Mouse (Mus musculus) stomach, embryonic 15.5 days (tissue): ENCODE data around the gene Gpc6. TPM values are rescaled to one million over a fixed set of nuclear protein-coding genes. Genes with fewer than 3 reads are reported as not detected.

Experiments
- ATAC-seq: fragments of 200-750 bp; cut with Nextera tagmentation; 2 replicates; pipeline ENCODE4 v1.8.0; 2017; ENCODE audit warnings: low read depth, moderate number of reproducible peaks, moderate TSS enrichment; ENCODE audit not compliant: insufficient read depth, low FRiP score
- H3K27ac ChIP-seq: fragments of 300-500 bp; sonication (generic); 2 replicates; pipeline ENCODE4 v1.5.1; 2015; ENCODE audit warnings: mild to moderate bottlenecking, inconsistent platforms
- H3K27me3 ChIP-seq: fragments of 300-500 bp; sonication (generic); replicated peaks from 2 replicates; pipeline ENCODE4 v1.6.1; 2015; ENCODE audit warnings: inconsistent platforms
- H3K36me3 ChIP-seq: fragments of 300-500 bp; sonication (generic); 2 replicates; pipeline ENCODE4 v1.6.1; 2015; ENCODE audit warnings: inconsistent platforms
- H3K4me1 ChIP-seq: fragments of 300-500 bp; sonication (generic); 2 replicates; pipeline ENCODE4 v1.6.1; 2015; ENCODE audit warnings: inconsistent platforms
- H3K4me2 ChIP-seq: fragments of 300-500 bp; sonication (generic); 2 replicates; pipeline ENCODE4 v1.6.1; 2015; ENCODE audit warnings: mild to moderate bottlenecking, inconsistent platforms
- H3K4me3 ChIP-seq: fragments of 300-500 bp; sonication (generic); replicated peaks from 2 replicates; pipeline ENCODE4 v1.5.1; 2015; ENCODE audit warnings: inconsistent platforms
- H3K9ac ChIP-seq: fragments of 300-500 bp; sonication (generic); 2 replicates; pipeline ENCODE4 v1.6.1; 2015; ENCODE audit warnings: inconsistent platforms
- H3K9me3 ChIP-seq: fragments of 300-500 bp; sonication (generic); 2 replicates; pipeline ENCODE4 v1.6.1; 2016; ENCODE audit warnings: inconsistent platforms
- WGBS: fragments of 180-500 bp; shearing (Covaris S2); methylation state at CpG from one replicate; pipeline ENCODE4 v1.1.7; 2015; 5-methylcytosine and 5-hydroxymethylcytosine counted together
- polyA plus RNA-seq: library from polyadenylated mRNA; unstranded; fragments of >200 nt; fragmentation: Nextera tagmentation; extraction: Ambion mirVana; gene quantifications from 2 replicates; pipeline ENCODE4 v1.2.1, GENCODE M21; 2015

The Gpc6 gene
- polyA plus RNA-seq, 1 experiment from 2014 or later = 52.4 TPM

GRCm38 (mm10) chr14:117708817-117709216, 783.7 kb downstream of the Gpc6 start:
- Histone ChIP-seq H3K9me3 (no peaks in the 10 kb centered on the region), H3K9ac (no peak overlapping the region), H3K4me1 (no peaks in the 10 kb centered on the region), H3K4me2 (no peak overlapping the region), H3K27ac (no peak overlapping the region), H3K4me3 (no peak overlapping the region), H3K36me3 (no peaks in the 10 kb centered on the region), H3K27me3 (no peaks in the 10 kb centered on the region)
- WGBS = 87% methylated on average over 3 of the region's 3 CpGs
- ATAC-seq = no peak

GRCm38 (mm10) chr14:117710463-117710911, 785.4 kb downstream of the Gpc6 start:
- Histone ChIP-seq H3K9ac (no peak overlapping the region), H3K27ac (no peak overlapping the region), H3K4me2 (no peak overlapping the region), H3K9me3 (no peaks in the 10 kb centered on the region), H3K4me3 (no peak overlapping the region), H3K27me3 (no peaks in the 10 kb centered on the region), H3K4me1 (no peaks in the 10 kb centered on the region), H3K36me3 (no peaks in the 10 kb centered on the region)
- no peak for ATAC-seq
- WGBS = 53% methylated on average over 10 of the region's 10 CpGs

DNA sequence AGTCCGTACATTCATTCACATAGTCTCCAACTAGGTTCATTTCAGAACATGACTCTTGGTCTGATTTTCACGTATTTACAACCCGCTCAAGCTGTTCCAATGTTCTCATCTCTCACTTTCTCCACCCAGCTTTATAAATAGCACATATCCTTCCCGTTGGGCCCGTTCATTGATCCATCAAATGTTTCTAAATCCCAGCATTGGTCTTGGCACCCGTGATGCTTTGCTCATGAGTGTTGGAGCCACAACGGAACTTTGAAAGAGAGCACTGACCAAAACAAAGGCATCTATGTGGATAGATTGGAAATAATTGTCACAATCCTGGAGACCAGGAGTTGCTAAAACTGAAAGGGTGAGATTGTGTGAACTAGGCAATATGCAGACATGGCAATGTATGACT, 787.2 kb downstream of the Gpc6 start:
- no peak overlapping the region for H3K27ac ChIP-seq
- no peaks in the 10 kb centered on the region for H3K9me3 ChIP-seq
- H3K36me3 ChIP-seq = no peaks in the 10 kb centered on the region
- H3K9ac ChIP-seq = no peak overlapping the region
- ATAC-seq = no peak
- no peak overlapping the region for H3K4me2 ChIP-seq
- H3K27me3 ChIP-seq = no peaks in the 10 kb centered on the region
- H3K4me1 ChIP-seq = no peaks in the 10 kb centered on the region
- H3K4me3 ChIP-seq = no peak overlapping the region
- 87% methylated on average over 7 of the region's 7 CpGs for WGBS

- Histone ChIP-seq H3K4me3 (no peak overlapping the region), H3K27ac (no peak overlapping the region), H3K9ac (no peak overlapping the region), H3K27me3 (no peaks in the 10 kb centered on the region), H3K4me2 (no peak overlapping the region), H3K9me3 (no peaks in the 10 kb centered on the region), H3K36me3 (no peaks in the 10 kb centered on the region), H3K4me1 (no peaks in the 10 kb centered on the region)
- WGBS = 52% methylated on average over 8 of the region's 8 CpGs
- no peak for ATAC-seq
These were observed 789.0 kb downstream of the Gpc6 start for GRCm38 (mm10) chr14:117714165-117714564.

DNA sequence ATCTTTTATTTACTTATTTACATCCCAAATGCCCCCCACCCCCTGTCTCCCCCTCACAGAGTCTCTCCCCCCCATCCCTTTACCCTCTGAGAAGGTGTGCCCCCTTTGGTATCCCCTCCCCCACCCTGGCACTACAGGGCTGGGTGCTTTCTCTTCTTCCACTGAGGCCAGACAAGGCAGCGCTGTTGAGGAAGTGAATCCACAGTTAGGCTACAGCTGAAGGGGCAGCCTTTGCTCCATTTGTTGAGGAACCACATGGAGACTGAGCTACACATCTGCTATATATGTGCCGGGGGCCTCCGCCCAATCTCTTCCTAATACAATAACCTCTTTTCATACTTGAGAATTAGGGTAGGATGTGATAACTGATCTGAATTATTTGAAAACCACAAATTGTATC, 791.2 kb downstream of the Gpc6 start:
- Histone ChIP-seq H3K4me1 (no peaks in the 10 kb centered on the region), H3K4me3 (no peak overlapping the region), H3K9me3 (no peaks in the 10 kb centered on the region), H3K27me3 (no peaks in the 10 kb centered on the region), H3K4me2 (no peak overlapping the region), H3K27ac (no peak overlapping the region), H3K9ac (no peak overlapping the region), H3K36me3 (no peaks in the 10 kb centered on the region)
- 92% methylated on average over 3 of the region's 3 CpGs for WGBS
- ATAC-seq = no peak

DNA sequence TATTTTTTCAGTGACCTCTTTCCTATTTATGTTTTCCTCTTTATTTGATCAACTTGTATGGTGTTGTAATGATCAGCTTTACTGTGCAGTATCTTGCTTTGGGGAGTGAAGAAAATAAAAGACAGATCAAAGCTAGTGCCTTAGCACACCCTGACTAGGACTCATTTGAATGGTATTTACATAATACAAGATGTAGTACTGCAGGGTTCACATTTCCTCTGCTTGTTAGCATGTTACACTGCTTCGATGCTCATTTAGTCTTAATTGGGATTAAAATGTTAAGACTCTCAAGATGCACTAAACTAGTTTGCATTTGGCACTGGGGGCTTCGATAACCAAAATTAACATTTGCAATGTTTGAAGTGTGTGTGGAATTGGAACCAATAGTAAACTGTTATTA, 803.6 kb downstream of the Gpc6 start:
- 91% methylated on average over 2 of the region's 2 CpGs for WGBS
- no peak for ATAC-seq

GRCm38 (mm10) chr14:117755231-117755630, 830.1 kb downstream of the Gpc6 start:
- no peak overlapping the region for H3K4me2 ChIP-seq
- ATAC-seq = no peak
- no peaks in the 10 kb centered on the region for H3K9me3 ChIP-seq
- no peaks in the 10 kb centered on the region for H3K27me3 ChIP-seq
- H3K4me3 ChIP-seq = no peak overlapping the region
- H3K36me3 ChIP-seq = peaks cover 2% of the 10 kb centered on the region; the same call in 1 of the 2 replicates
- WGBS = 80% methylated on average over 7 of the region's 7 CpGs
- no peaks in the 10 kb centered on the region for H3K4me1 ChIP-seq
- H3K27ac ChIP-seq = no peak overlapping the region
- no peak overlapping the region for H3K9ac ChIP-seq

More for the DNA sequence above, 803.6 kb downstream of the Gpc6 start:
- H3K4me1 ChIP-seq = no peaks in the 10 kb centered on the region
- H3K4me2 ChIP-seq = no peak overlapping the region
- H3K36me3 ChIP-seq = no peaks in the 10 kb centered on the region
- no peak overlapping the region for H3K27ac ChIP-seq
- no peaks in the 10 kb centered on the region for H3K9me3 ChIP-seq
- no peaks in the 10 kb centered on the region for H3K27me3 ChIP-seq
- H3K4me3 ChIP-seq = no peak overlapping the region
- H3K9ac ChIP-seq = no peak overlapping the region

DNA sequence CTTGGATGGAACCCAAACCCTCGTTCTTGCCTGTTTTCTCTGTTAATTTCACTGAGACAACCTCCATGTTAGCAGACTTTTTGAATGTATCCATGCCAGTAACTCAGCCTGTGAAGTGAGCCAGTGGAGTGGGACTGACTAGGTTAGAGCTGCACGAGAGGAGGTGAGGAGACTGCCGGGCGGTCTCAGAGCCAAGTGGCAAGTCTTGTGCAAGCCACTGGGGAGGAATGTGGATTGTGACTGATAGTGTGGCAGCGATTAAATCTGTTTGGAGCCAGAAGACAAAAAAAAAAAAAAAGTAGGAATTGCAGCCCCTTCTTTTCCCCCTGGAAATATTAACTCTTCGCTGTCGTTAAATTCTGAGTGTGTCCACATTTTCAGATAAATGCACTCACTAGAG, 831.4 kb downstream of the Gpc6 start:
- no peak overlapping the region for H3K4me3 ChIP-seq
- H3K27me3 ChIP-seq = no peaks in the 10 kb centered on the region
- H3K4me2 ChIP-seq = no peak overlapping the region
- no peak for ATAC-seq
- no peak overlapping the region for H3K9ac ChIP-seq
- no peak overlapping the region for H3K27ac ChIP-seq
- 84% methylated on average over 7 of the region's 7 CpGs for WGBS
- H3K9me3 ChIP-seq = no peaks in the 10 kb centered on the region
- no peaks in the 10 kb centered on the region for H3K4me1 ChIP-seq
- no peaks in the 10 kb centered on the region for H3K36me3 ChIP-seq

- Histone ChIP-seq H3K4me2 (no peak overlapping the region), H3K27me3 (no peaks in the 10 kb centered on the region), H3K27ac (no peak overlapping the region), H3K4me3 (no peak overlapping the region), H3K36me3 (no peaks in the 10 kb centered on the region), H3K9me3 (no peaks in the 10 kb centered on the region), H3K4me1 (no peaks in the 10 kb centered on the region), H3K9ac (no peak overlapping the region)
- no peak for ATAC-seq
- 85% methylated on average over 6 of the region's 6 CpGs for WGBS
These were observed 832.8 kb downstream of the Gpc6 start for GRCm38 (mm10) chr14:117757790-117758358.

DNA sequence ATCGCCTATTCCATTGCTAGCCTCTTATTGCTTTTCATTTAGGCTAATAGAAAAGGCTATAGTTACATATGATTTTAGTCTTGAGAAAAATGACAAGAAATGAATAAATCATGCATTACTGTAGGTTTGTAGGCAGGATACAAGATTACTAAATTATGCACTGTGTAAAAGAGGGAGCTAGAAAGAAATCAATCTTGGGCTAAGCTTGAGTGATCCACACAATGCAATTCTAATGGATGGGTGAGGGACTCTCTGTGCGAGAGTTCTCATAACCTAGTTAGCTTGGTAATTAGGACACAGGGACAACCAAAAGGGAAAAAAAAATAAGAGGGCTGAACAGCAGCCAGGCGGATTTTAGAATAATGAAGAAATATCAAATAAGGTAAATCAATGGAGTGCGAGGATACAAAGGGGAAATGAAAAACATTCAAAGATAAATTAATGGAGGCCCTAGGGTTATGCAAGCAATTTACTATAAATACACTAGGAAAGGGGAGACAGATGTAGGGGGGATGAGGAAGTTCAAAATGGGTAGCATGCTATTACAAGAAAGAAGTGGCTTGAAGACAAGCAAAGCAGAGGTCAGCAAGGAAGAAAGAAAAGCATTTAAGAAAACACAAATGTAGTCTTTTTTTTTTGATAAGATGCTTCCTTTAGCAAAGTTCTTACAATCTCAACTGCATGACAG, 835.9 kb downstream of the Gpc6 start:
- Histone ChIP-seq H3K27me3 (no peaks in the 10 kb centered on the region), H3K4me2 (no peak overlapping the region), H3K27ac (no peak overlapping the region), H3K36me3 (no peaks in the 10 kb centered on the region), H3K9ac (no peak overlapping the region), H3K4me3 (no peak overlapping the region), H3K4me1 (no peaks in the 10 kb centered on the region), H3K9me3 (no peaks in the 10 kb centered on the region)
- WGBS = 65% methylated on average over 4 of the region's 4 CpGs
- ATAC-seq = no peak

DNA sequence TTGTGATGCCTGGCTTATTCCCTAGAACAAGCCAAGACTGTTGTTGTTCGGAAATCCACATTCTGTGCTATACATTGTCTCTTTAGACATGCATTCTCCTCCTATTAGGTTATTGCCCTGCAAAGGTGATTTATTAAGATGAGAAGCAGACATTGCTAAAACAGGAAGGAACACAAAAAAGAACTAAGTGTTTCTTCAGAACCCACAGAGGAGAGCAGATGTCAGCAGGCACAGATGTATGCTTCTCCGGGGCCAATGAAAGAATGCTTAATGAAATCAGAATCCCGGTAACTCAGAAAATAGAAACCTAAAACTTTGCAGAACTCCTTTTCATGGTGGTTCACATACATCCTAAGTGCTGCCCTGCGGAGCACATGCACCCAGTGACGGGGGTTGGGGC, 837.8 kb downstream of the Gpc6 start:
- H3K4me2 ChIP-seq = no peak overlapping the region
- H3K27me3 ChIP-seq = no peaks in the 10 kb centered on the region
- no peak overlapping the region for H3K27ac ChIP-seq
- H3K4me3 ChIP-seq = no peak overlapping the region
- no peaks in the 10 kb centered on the region for H3K36me3 ChIP-seq
- H3K9ac ChIP-seq = no peak overlapping the region
- 67% methylated on average over 5 of the region's 5 CpGs for WGBS
- ATAC-seq = no peak
- H3K9me3 ChIP-seq = no peaks in the 10 kb centered on the region
- no peaks in the 10 kb centered on the region for H3K4me1 ChIP-seq

- Histone ChIP-seq H3K27me3 (no peaks in the 10 kb centered on the region), H3K4me3 (no peak overlapping the region), H3K36me3 (no peaks in the 10 kb centered on the region), H3K4me2 (no peak overlapping the region), H3K4me1 (no peaks in the 10 kb centered on the region), H3K27ac (no peak overlapping the region), H3K9ac (no peak overlapping the region), H3K9me3 (no peaks in the 10 kb centered on the region)
- ATAC-seq = no peak
- WGBS = 52% methylated on average over 4 of the region's 4 CpGs
These were observed 842.7 kb downstream of the Gpc6 start for GRCm38 (mm10) chr14:117767861-117768260.
